Mouse (Mus musculus): ENCODE data around the gene Gprc5b.

Gprc5b gene

GRCm38 (mm10) chr7:118956616-118957246 lies 38.3 kb downstream of the Gprc5b start:
- in situ Hi-C loops (cut with MboI, MseI) = no loop called here

DNA sequence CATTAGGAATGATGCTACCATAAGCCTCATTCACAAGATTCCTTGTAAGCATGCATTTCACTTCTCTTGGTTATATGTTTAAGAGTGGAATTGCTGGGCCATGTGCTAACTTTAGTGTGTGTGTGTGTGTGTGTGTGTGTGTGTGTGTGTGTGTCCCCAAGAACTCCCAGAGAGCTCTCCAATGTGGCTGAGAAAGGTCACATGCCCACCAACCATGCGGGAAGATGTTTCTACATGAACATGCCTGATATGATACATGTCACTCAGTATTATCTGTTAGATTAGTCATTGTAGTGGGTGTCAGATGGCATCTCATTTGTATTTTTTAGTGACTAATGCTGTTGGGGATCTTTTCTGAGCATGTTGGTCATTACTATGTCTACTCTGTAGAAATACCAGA lies 40.0 kb downstream of the Gprc5b start:
- in situ Hi-C loops (cut with MboI, MseI) = no loop called here

- in situ Hi-C loops (cut with MboI, MseI) = no loop called here
These were observed 41.3 kb downstream of the Gprc5b start for GRCm38 (mm10) chr7:118953626-118954282.

- in situ Hi-C loops (cut with MboI, MseI) = no loop called here
These were observed 45.3 kb downstream of the Gprc5b start for GRCm38 (mm10) chr7:118949749-118950148.

GRCm38 (mm10) chr7:118948677-118949282 lies 46.2 kb downstream of the Gprc5b start:
- in situ Hi-C loops (cut with MboI, MseI) = no loop called here

DNA sequence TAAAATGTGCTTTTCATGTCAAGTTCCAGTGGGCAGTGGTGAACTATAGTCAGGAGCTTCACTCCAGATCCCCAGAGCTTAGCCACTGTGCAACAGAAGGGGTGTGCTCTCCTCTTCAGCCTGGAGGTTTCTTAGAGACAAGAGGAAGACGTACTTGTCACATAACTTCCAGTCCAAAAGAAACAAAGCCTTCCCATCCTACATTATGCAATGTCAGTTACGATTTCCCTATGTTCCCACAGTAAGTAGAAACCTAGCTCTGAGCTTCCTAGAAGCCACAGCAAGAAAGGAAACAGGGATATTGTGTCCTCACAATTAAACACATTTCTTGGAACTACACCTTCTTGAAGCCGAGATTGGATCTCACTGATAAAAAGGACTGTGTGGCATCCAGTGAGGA lies 47.8 kb downstream of the Gprc5b start:
- in situ Hi-C loops (cut with MboI, MseI) = no loop called here

DNA sequence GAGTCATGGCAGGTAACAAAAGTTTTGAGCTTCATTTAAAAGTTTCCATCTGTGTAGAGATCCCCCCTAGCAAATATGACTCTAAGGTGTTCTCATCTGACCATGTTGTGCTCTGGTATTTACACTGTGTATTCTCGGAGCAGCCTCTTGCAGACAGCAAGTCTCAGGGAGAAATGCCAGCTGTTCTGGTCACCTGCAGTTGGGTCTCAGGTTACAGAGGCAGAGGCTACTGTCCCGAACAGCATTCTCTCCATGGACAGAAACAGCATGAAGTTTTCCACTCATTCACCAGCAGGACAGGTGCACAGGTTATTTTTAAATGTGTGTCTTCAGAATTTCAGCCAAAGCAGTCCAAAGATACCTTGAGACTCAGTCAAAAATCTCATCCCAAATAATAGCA lies 50.1 kb downstream of the Gprc5b start:
- in situ Hi-C loops (cut with MboI, MseI) = no loop called here

GRCm38 (mm10) chr7:118943170-118943569 lies 51.8 kb downstream of the Gprc5b start:
- in situ Hi-C loops (cut with MboI, MseI) = no loop called here

DNA sequence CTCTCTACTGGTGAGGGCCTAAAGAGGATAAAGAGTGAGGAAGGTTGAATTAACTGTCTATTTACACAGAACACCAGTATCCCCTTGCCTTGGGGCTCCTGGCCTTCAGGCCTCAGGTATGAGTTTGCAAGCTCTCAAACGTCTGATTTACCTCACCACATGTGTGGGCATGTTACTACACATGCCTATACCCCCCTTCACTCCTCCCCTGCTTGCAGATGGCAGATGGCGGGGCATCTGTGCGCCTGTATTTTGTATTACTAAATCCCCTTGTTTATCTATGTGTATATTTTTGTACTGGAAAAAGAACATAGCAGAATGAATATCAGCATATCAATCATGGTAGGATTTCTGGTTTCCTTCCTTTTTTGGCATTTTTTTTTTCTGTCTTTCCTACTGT lies 52.7 kb downstream of the Gprc5b start:
- in situ Hi-C loops (cut with MboI, MseI) = no loop called here

DNA sequence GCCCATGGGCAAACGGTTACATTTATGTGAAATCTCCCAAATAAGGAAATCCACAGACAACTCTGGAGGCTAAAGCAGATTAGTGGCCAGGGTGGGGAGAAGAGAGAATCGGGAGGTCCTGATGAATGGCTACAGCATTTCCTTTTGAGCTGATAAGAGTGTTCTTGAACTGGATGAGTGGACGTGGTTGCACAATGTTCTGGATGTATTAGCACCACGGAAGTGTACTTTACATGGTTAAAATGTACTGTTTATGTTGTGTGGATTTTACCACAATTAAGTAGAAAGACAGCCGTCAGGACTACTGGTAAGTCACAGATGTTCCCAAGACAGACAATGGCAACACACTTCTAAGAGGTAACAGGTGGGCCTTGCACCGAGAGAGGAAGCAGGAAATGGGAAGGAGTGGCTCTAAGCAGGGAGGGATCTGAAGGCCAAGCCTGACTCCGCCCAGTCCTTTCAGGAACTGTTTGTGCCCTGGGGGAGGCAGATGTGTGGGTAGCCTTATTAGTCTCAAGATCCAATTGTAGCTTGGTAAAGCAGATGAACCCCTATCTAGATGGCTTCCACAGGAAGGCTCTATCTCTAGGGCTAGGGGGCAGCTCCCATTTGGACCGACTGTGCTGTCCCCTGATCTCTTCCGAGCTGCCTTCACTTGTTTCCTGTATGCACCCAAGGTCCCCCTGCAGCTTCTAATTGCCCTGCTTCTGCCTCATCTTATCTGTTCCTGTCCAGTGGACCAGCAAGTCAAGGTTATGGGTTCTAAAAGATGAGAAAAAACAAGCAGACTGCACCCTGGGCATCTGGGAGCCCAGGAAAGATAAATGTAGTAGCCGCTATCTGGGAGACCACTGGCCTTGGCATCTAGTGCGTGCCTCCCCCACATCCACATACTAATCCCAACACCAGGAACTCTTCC lies 57.3 kb downstream of the Gprc5b start:
- in situ Hi-C loops (cut with MboI, MseI) = no loop called here

DNA sequence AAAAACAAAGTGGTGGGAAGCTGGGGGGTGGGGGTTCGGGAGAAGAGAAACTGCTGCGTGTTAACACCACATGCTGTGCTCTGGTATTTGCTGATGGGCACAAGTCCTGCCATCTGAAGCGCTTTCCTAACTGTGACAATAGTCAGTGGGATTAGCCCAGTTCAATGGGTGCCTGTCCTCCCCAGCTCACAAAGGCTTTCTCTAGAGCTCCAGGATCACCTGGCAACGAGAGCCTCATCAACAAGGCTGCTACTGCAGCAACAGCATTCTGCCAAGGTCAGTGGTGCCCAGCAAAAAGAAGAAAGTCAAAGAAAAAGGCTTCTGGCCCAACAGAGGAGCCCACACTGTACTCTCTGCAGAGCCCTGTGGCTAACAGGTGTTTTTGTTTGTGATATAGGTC lies 58.2 kb downstream of the Gprc5b start:
- in situ Hi-C loops (cut with MboI, MseI) = no loop called here

- in situ Hi-C loops (cut with MboI, MseI) = no loop called here
These were observed 59.7 kb downstream of the Gprc5b start for GRCm38 (mm10) chr7:118935306-118935705.

GRCm38 (mm10) chr7:118931502-118932395 lies 63.3 kb downstream of the Gprc5b start:
- in situ Hi-C loops (cut with MboI, MseI) = no loop called here

GRCm38 (mm10) chr7:118929601-118930311 lies 65.3 kb downstream of the Gprc5b start:
- in situ Hi-C loops (cut with MboI, MseI) = no loop called here

DNA sequence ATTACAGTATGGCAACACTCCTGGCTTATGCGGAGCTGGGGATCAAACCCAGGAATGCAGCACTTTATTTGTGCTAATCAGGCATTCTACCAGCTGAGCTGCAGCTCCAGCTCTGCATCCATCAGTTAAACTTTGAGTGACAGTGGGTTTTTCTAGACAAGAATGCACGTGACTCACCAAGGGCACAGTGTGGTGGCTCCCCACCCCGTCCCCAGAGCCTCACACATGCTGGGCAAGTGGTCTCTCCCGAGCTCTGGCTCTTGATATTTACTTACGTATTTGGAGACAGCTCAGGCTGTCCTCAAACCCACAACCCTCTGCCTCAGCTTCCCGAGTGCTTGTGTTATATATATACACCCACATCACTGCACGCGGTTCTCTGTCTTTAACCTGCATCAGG lies 66.1 kb downstream of the Gprc5b start:
- in situ Hi-C loops (cut with MboI, MseI) = no loop called here

GRCm38 (mm10) chr7:118928316-118928715 lies 66.7 kb downstream of the Gprc5b start:
- in situ Hi-C loops (cut with MboI, MseI) = no loop called here

DNA sequence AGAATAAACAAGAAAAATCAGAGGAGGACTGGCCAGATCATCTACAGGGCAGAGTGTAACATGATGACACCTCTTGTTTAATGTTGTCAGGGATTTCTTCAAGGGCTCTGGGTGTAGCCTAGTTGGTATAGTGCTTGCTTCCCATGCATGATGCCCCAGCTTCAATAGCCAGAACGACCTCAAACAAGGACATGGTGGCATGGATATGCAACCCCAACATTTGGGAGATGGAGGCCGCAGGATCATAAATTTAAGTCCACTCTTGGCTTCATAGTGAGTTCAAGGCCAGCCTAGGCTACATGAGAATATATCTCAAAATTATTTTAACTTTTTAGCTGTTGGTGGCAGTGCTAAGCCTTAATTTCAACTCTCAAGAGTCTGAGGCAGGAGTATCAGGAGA lies 67.7 kb downstream of the Gprc5b start:
- in situ Hi-C loops (cut with MboI, MseI) = no loop called here

DNA sequence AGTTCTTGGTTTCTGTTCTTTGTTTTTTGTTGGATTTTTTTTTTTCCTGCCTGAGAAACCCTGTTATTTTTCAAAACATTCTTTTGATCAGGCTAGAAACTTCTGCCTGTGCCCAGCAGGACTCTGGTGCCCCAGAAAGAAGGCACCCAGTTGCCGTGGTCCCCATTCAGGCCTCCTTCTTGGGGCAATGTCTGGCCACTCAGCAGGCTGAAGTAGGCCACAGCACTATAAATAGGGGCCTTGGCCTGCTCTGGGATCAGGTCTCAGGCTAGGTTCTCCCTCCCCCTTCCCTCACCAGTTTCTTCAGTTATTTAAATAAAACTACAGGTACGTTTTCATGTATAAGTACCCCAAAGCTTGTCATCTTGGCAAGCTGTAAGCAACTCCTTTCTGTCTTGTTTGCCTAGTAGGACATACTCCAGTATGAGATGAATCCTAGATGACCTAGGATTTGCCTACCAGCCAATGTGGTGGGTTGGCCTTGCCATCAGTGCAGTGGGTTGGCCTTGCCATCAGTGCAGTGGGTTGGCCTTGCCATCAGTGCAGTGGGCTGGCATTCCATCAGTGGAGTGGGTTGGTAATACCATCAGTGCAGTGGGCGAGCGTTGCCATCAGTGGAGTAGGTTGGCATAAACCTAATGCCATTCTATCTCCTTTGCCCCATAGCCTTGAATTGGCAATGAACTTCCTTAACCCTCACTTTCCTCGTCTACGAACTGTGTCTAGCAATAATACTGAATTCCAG lies 68.3 kb downstream of the Gprc5b start:
- in situ Hi-C loops (cut with MboI, MseI) = no loop called here

DNA sequence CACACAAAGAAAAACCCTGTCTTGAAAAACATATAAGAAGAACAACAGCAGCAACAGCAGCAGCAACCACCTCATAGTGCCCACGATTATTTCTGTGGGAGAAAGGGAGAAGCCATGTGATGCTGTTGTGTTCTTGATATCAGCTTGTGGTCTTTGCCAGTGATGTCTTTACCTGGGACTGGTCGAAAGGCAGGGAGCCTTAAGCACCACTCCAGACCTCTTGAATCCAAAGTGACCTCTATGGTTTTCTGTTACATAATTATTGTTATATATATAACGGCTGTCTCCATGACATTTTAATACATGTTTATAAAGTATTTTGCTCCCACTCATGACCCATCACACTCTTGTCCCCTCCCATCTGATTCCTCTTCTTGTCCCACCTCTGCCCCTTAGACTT lies 69.5 kb downstream of the Gprc5b start:
- in situ Hi-C loops (cut with MboI, MseI) = no loop called here
